Mouse (Mus musculus) kidney, adult 11 months (tissue): ENCODE data around the gene Pcyox1.
"Not testable (repeated sequence)": the region's sequence is repeated elsewhere in the genome, so short reads cannot be mapped to it uniquely, and the experiment has no call there.

ENCODE experiments used
- DNase-seq: peaks from one replicate; pipeline ENCODE4 v3.0.0; 2022

Gene Pcyox1

DNA sequence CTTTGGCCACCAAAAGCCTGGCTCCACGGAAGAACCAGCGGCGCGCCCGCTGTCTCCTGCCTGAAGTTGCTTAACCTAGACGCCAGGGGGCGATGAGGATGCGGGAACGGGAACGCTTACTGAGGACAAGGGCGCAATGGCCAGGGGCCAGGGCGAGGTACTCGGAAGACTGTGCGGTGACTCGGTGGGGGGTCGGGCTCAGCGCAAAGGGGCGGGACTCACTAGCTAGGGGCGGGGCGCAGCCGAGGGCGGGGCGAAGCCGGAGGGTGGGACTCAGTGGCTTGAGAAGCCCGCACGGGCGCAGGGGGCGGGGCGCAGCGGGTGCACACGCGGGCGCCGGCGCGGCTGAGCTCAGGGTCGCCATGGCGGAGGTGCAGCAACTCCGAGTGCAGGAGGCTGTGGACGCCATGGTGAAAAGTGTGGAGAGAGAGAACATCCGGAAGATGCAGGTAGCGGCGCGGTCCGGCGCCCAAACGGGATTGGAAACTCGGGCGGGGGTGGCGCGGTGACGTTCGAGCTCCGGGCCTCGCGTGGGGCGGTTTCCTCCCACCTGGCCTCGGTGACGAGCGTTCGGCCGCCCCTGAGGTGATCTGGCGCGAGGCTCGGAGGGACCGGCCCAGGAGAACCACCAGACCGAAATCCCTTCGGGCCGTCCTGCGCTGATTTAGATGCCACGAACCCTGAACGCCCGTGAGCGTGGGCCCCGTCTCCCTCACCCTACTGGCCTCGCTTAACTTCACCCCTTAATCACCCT, 31.4 kb downstream of the Pcyox1 start, which contains the start of gene Fam136a:
Gene Fam136a, plus strand, starts transcription at position 276 of the 754 bp plus-strand sequence.
- peak; percentile 94 for DNase-seq

- peak; percentile 66 for DNase-seq
These were observed 32.4 kb downstream of the Pcyox1 start for GRCm38 (mm10) chr6:86364442-86365141.

DNA sequence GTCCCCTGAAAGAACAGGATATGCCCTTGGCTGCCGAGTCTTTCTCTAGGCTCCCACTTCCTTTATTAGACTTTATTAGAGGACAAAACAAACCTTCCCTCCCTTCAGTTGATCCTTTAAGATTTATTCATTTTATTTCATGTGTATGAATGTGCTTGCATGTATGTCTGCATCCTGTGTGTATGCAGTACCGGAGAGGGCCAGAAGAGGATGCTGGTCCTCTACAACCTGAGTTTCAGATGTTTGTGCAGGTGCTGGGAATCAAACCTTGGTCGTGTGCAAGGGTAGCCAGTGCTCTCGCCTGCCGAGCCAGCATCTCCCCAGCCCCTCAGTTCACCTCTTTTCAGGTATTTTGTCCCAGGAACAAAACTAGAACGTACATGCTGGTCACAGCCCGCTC, 35.6 kb downstream of the Pcyox1 start:
- no peak for DNase-seq

- DNase-seq = peak; percentile 72
These were observed 36.3 kb downstream of the Pcyox1 start for GRCm38 (mm10) chr6:86360691-86361090.

GRCm38 (mm10) chr6:86356956-86357355, 40.0 kb downstream of the Pcyox1 start:
- no peak for DNase-seq

DNA sequence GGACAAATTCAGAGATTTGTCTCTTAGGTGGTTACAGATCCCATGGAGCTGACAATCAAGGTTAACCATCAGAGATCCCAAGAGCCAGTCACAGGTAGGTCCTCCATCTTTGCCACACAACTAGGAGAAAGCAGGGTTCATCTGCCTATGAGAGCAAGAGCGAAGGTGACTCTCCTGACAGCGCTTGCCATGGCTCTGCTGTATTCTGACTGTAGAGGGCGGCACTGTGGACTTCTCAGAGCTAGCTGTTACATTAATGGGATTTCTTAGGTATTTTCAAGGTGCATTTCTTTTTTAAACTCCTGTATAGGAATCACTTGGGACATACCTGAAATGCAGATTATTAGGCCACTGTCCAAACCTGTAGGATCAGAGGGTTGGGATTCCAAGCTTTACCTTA, 42.0 kb downstream of the Pcyox1 start:
- DNase-seq = no peak

DNA sequence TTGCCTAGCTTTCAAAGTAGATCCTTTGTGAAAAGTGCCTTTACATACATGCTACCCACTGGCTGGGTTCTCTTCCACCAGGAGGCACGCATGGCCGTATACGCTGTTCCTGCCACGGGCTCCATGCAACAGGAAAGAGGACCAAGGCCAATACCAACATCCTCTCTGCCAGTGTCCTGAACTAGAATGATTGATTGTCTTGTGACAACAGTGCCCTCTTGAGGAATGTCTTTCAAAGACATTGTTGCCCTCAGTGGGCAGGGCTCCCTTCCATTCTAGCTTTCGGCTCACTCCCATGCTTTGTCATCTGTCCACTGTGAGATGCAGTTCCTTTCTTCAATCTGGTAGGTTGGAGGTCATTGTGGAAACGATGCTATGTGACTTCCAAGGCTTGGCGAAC, 47.7 kb downstream of the Pcyox1 start:
- DNase-seq = no peak

- DNase-seq = no peak
These were observed 50.9 kb downstream of the Pcyox1 start for GRCm38 (mm10) chr6:86346063-86346462.

GRCm38 (mm10) chr6:86343656-86344055, 53.3 kb downstream of the Pcyox1 start:
- no peak for DNase-seq

GRCm38 (mm10) chr6:86336340-86336739, 60.6 kb downstream of the Pcyox1 start:
- DNase-seq = not testable (repeated sequence)
